Mouse (Mus musculus): ENCODE measurements around the gene Hexdc. TPM values are rescaled to one million over a fixed set of nuclear protein-coding genes. Genes with fewer than 3 reads are reported as not detected.

Gene Hexdc
- total RNA-seq (2021) = 10 to 100 TPM; 21.2 to 26.8 TPM
- long read RNA-seq, experiment 1, partial matches to known transcripts = 0 of 12 reads
- long read RNA-seq, experiment 1, other reads (novel, unspliced or antisense) = 11 of 12 reads
- long read RNA-seq, experiment 2, partial matches to known transcripts = 0 of 14 reads
- long read RNA-seq, experiment 2, other reads (novel, unspliced or antisense) = 10 of 14 reads

DNA sequence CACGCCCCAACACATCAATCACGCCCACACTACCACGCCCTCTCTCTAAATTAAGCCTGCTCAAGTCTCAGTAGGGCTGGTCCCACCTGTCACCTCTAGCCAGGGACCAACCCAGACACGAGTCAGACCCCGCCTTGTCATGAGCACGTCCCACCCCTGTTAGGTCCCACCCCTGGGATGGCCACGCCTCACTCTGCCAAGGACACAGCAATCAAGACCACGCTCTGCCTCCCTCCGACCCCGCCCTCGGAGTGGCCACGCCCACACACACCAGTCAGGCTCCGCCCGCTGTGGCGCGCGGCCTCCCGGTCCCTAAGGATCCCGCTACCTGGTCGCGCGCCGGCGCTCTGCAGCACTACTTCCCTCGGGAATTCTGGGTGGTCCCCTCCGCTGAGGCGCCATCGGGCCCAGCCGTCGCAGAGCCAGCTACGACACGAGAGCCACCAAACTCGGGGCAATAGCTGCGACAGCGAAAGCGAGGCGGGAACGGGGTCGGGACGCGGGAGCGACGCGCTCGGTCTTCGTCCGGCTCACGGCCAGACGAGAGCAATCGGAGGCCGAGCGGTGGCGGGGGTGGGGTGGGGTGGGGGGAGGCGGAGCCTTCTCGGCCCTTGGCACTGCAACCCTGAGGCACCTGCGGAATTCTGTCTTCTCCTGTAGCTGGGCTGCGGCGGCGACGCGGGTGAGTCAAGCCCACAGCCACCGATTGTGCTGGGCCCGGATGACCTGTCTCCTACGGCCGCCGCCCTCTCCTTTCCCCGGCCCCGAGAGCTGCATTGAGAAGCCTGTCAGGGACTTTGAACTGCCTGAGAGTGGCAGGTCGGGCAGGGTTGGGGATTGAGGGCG lies at the start of gene Hexdc, which contains the start of gene Ogfod3:
Gene Hexdc, plus strand, starts transcription at position 273 of the 846 bp plus-strand sequence.
Gene Ogfod3, minus strand, starts transcription at position 551 of the 846 bp plus-strand sequence.
- intact Hi-C loops (cut with DNase I) = no loop called here
- DNase-seq (ENCODE audit: extremely low spot score in 1 of 2, low spot score in 2 of 2) = peak; percentile 90 to 91
- no peak for TF ChIP-seq CTCF (IDR thresholded peaks at IDR 0.05)
- Histone ChIP-seq H3K27ac (peak within 1 kb of the TSS; percentile 94), H3K4me3 (peak within 1 kb of the TSS; percentile 93)

GRCm38 (mm10) chr11:121156411-121156891 lies 47.8 kb upstream of the Hexdc start:
- Histone ChIP-seq H3K27ac (no peak overlapping the region), H3K4me3 (peak overlapping the region; percentile 16)
- no peak for TF ChIP-seq CTCF (IDR thresholded peaks at IDR 0.05)
- no peak for DNase-seq (ENCODE audit: extremely low spot score in 1 of 2, low spot score in 2 of 2)
- intact Hi-C loops (cut with DNase I) = no loop called here

DNA sequence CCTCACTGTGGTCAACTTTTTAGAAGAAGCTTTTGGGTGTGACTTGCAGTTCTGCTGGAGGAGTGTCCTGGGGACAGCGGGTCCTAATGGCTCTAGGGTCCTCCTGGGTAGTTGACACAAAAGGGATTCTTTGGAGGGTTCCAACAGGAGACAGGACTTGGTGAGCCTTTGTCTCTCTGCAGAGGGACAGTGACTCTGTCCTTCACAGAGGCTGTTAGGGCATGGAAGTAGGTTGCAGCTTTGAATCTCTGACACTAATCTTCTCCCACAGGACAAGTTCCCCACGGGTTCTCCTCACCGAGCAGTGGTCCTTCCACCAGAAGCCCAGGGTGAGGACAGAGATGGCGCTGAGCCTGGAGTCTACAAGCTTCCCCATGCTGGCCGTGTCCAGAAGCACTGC lies 44.3 kb upstream of the Hexdc start, which contains the start of gene Uts2r:
Gene Uts2r, plus strand, starts transcription at position 301 of the 400 bp plus-strand sequence.
- no peak for TF ChIP-seq CTCF (IDR thresholded peaks at IDR 0.05)
- no peak within 1 kb of the TSS for H3K4me3 ChIP-seq
- no peak within 1 kb of the TSS for H3K27ac ChIP-seq
- intact Hi-C loops (cut with DNase I) = no loop called here
- DNase-seq (ENCODE audit: extremely low spot score in 1 of 2, low spot score in 2 of 2) = no peak

- no peak for DNase-seq (ENCODE audit: extremely low spot score in 1 of 2, low spot score in 2 of 2)
- TF ChIP-seq CTCF (IDR thresholded peaks at IDR 0.05) = no peak
- intact Hi-C loops (cut with DNase I) = no loop called here
- no peak overlapping the region for H3K27ac ChIP-seq
- H3K4me3 ChIP-seq = no peak overlapping the region
Observed at GRCm38 (mm10) chr11:121160636-121161346, 43.4 kb upstream of the Hexdc start.

DNA sequence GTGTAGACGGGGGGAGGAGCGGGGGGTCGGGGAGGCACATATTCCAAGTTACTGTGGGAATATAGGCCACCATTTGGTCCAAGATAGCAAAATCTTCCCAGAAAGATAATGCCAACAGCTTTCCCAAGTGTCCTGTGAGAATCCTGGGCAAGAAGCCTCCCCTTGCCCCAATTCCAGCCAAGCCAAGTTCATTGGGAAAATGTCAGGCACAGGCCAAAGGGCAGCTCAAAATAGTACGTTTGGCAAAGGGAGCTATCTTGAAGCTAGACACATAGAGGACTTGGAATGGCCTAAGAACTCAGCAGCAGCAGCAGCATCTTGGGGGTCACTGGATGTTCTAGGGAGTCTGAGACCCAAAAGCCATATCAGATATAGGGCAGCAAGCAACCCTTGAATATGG lies 40.5 kb upstream of the Hexdc start:
- DNase-seq (ENCODE audit: extremely low spot score in 1 of 2, low spot score in 2 of 2) = no peak
- H3K4me3 ChIP-seq = no peak overlapping the region
- TF ChIP-seq CTCF (IDR thresholded peaks at IDR 0.05) = no peak
- no peak overlapping the region for H3K27ac ChIP-seq
- intact Hi-C loops (cut with DNase I) = no loop called here

DNA sequence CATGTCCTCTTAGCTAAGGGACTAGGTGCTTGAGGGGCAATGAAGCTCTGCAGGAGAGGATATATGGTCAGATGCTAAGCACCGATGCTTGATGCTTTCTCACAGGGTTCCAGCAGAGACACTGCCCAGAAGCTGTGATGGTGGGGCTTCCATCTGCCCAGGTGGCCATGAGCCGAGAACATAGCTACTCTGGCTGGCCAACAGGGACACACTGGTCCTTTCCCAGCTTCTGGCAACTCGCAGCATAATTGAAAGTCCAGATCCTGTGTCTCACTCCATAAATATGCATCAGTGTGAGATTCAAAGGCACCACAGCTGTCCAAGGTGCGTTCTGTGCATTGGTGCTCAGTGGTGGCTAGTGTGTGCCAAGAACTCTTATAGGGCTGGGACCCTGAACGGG lies 31.0 kb upstream of the Hexdc start:
- H3K27ac ChIP-seq = no peak overlapping the region
- no peak overlapping the region for H3K4me3 ChIP-seq
- no peak for TF ChIP-seq CTCF (IDR thresholded peaks at IDR 0.05)
- DNase-seq (ENCODE audit: extremely low spot score in 1 of 2, low spot score in 2 of 2) = no peak
- intact Hi-C loops (cut with DNase I) = no loop called here

GRCm38 (mm10) chr11:121174234-121174633 lies 30.0 kb upstream of the Hexdc start:
- H3K27ac ChIP-seq = no peak overlapping the region
- H3K4me3 ChIP-seq = no peak overlapping the region
- intact Hi-C loops (cut with DNase I) = no loop called here
- DNase-seq (ENCODE audit: extremely low spot score in 1 of 2, low spot score in 2 of 2) = no peak
- no peak for TF ChIP-seq CTCF (IDR thresholded peaks at IDR 0.05)

- no peak overlapping the region for H3K27ac ChIP-seq
- DNase-seq (ENCODE audit: extremely low spot score in 1 of 2, low spot score in 2 of 2) = peak; percentile 21 to 38
- TF ChIP-seq CTCF (IDR thresholded peaks at IDR 0.05) = peak; percentile 76
- intact Hi-C loops (cut with DNase I) = no loop called here
- no peak overlapping the region for H3K4me3 ChIP-seq
Observed at GRCm38 (mm10) chr11:121176285-121177270, 27.7 kb upstream of the Hexdc start.

GRCm38 (mm10) chr11:121189681-121190080 lies 14.6 kb upstream of the Hexdc start:
- Histone ChIP-seq H3K27ac (no peak overlapping the region), H3K4me3 (no peak overlapping the region)
- DNase-seq (ENCODE audit: extremely low spot score in 1 of 2, low spot score in 2 of 2) = no peak
- no peak for TF ChIP-seq CTCF (IDR thresholded peaks at IDR 0.05)
- intact Hi-C loops (cut with DNase I) = no loop called here

DNA sequence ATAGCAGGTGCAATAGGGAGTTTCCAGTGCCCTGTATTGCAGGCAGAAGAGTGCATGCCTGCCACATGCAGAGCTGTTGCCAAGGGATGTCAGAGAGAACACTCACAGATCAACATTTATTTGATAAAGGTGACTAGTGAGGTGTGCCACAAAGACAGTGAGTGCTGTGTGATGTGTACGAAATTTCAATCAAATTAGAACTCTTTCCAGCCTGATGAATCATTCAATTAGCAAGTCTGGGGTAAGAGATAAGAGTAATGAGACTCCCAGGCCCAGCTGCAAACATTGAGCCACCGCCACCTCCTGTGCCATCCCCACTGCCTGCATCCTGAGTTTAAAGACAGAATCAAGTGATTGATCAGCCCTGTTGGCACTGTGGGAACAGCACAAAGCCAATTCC lies 11.5 kb upstream of the Hexdc start:
- Histone ChIP-seq H3K27ac (no peak overlapping the region), H3K4me3 (no peak overlapping the region)
- no peak for TF ChIP-seq CTCF (IDR thresholded peaks at IDR 0.05)
- intact Hi-C loops (cut with DNase I) = no loop called here
- DNase-seq (ENCODE audit: extremely low spot score in 1 of 2, low spot score in 2 of 2) = no peak

GRCm38 (mm10) chr11:121193415-121193814 lies 10.8 kb upstream of the Hexdc start:
- intact Hi-C loops (cut with DNase I) = no loop called here

More at GRCm38 (mm10) chr11:121193415-121193814, 10.8 kb upstream of the Hexdc start:
- no peak overlapping the region for H3K4me3 ChIP-seq
- DNase-seq (ENCODE audit: extremely low spot score in 1 of 2, low spot score in 2 of 2) = no peak
- no peak overlapping the region for H3K27ac ChIP-seq
- no peak for TF ChIP-seq CTCF (IDR thresholded peaks at IDR 0.05)
